Mouse (Mus musculus) G1E (cell line): ENCODE measurements around the gene Slc35f6.

ENCODE experiments used
- CTCF ChIP-seq: IDR thresholded peaks from 2 replicates; pipeline ENCODE4 v1.5.1; 2012; ENCODE audit warnings: low read depth, low read length, inconsistent platforms, mixed read lengths
- GATA1 ChIP-seq: IDR thresholded peaks from 2 replicates; pipeline ENCODE4 v1.6.1; 2012; ENCODE audit warnings: borderline replicate concordance, low read length, inconsistent platforms, mixed read lengths
- GATA2 ChIP-seq: IDR thresholded peaks from 2 replicates; pipeline ENCODE4 v1.6.1; 2012; ENCODE audit warnings: low read depth, low read length, inconsistent platforms, borderline replicate concordance
- POLR2AphosphoS5 ChIP-seq: IDR thresholded peaks from 2 replicates; pipeline ENCODE4 v1.6.1; 2012; ENCODE audit warnings: low read depth, low read length, inconsistent platforms; ENCODE audit not compliant: insufficient replicate concordance

DNA sequence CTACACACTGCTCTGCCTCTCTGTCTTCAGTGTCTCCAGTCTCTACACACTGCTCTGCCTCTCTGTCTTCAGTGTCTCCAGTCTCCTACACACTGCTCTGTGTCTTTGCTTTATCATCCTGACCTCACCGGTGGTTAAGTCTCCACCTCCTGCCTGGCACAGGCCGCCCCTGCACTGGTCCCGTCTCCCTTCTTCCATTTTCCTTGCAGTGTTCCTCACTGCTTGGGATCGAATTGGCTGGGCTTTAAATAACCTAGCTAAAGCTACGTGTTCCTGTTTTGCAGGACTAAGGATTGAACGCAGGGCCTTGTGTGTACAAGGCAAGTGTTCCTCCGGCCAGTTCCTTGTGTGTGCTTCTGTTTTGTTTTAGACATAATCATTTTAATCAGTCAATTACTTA is 22.4 kb downstream of the Slc35f6 start:
- TF ChIP-seq CTCF = no peak
- no peak for TF ChIP-seq GATA2
- TF ChIP-seq GATA1 = no peak
- no peak for TF ChIP-seq POLR2AphosphoS5
